Mouse (Mus musculus): ENCODE data around the gene Arhgef28. TPM values are rescaled to one million over a fixed set of nuclear protein-coding genes. Genes with fewer than 3 reads are reported as not detected.

Arhgef28 gene
- total and polyA plus RNA-seq, 3 experiments: 0.11 TPM; not detected in 2

GRCm38 (mm10) chr13:97853356-97853968 lies 352.8 kb downstream of the Arhgef28 start:
- H3K36me3 ChIP-seq (replicated peaks): no peaks in the 10 kb centered on the region
- ATAC-seq (ENCODE audit: extremely low read depth, insufficient number of reproducible peaks, low FRiP score, poor library complexity, severe bottlenecking) (no peak), DNase-seq (ENCODE audit: low spot score) (no peak)
- peaks cover 6% of the 10 kb centered on the region for H3K4me1 ChIP-seq (ENCODE audit: insufficient read depth, low read depth, low read length)
- TF ChIP-seq POLR2AphosphoS5 (IDR thresholded peaks at IDR 0.05; ENCODE audit: insufficient replicate concordance, low read depth, low read length): no peak
- TF ChIP-seq CTCF (IDR thresholded peaks at IDR 0.05; ENCODE audit: low read depth, low read length): no peak
- no peak for TF ChIP-seq GATA1 (IDR thresholded peaks at IDR 0.05; ENCODE audit: borderline replicate concordance, low read length)
- no peak for TF ChIP-seq TAL1 (conservative IDR thresholded peaks at IDR 0.05; ENCODE audit: low read depth, low read length)
- no peak for TF ChIP-seq GATA2 (IDR thresholded peaks at IDR 0.05; ENCODE audit: borderline replicate concordance, low read depth, low read length)
- H3K9me3 ChIP-seq (replicated peaks): no peaks in the 10 kb centered on the region
- peaks cover 13% of the 10 kb centered on the region for H3K27me3 ChIP-seq (ENCODE audit: insufficient read depth, low read length)
- no peak overlapping the region for H3K4me3 ChIP-seq (ENCODE audit: low read depth, low read length)

Other genes starting within 250 kb of the Arhgef28 start
- 49.2 and 51.6 TPM in 2 replicates for gene Utp15, start 56.6 kb upstream of the Arhgef28 start, total RNA-seq (2014; fragmentation: Nextera tagmentation)
- gene Utp15, start 56.6 kb upstream of the Arhgef28 start, total RNA-seq (2017): 73.7 and 81.2 TPM in 2 replicates
- 21.3 and 22.4 TPM in 2 replicates for gene Utp15, start 56.6 kb upstream of the Arhgef28 start, polyA plus RNA-seq (2012)
- 19.8 and 29.0 TPM in 2 replicates for gene Ankra2, start 56.6 kb upstream of the Arhgef28 start, total RNA-seq (2014; fragmentation: Nextera tagmentation)
- 50.0 and 53.0 TPM in 2 replicates for gene Ankra2, start 56.6 kb upstream of the Arhgef28 start, total RNA-seq (2017)
- 16.3 and 20.9 TPM in 2 replicates for gene Ankra2, start 56.6 kb upstream of the Arhgef28 start, polyA plus RNA-seq (2012)
- not detected in 2 replicates for gene Gm21976, start 73.4 kb upstream of the Arhgef28 start, total RNA-seq (2014; fragmentation: Nextera tagmentation)
- gene Gm21976, start 73.4 kb upstream of the Arhgef28 start, total RNA-seq (2017): not detected in 2 replicates
- gene Gm21976, start 73.4 kb upstream of the Arhgef28 start, polyA plus RNA-seq (2012): not detected in 2 replicates
- 982 and 1,121 TPM in 2 replicates for gene Btf3, start 110.6 kb upstream of the Arhgef28 start, total RNA-seq (2014; fragmentation: Nextera tagmentation)
- 2,215 and 2,347 TPM in 2 replicates for gene Btf3, start 110.6 kb upstream of the Arhgef28 start, total RNA-seq (2017)
- 141 and 144 TPM in 2 replicates for gene Btf3, start 110.6 kb upstream of the Arhgef28 start, polyA plus RNA-seq (2012)
- not detected in 2 replicates for gene Foxd1, start 147.8 kb upstream of the Arhgef28 start, total RNA-seq (2014; fragmentation: Nextera tagmentation)
- 0.05 TPM in 1 of 2 replicates, not detected in the other for gene Foxd1, start 147.8 kb upstream of the Arhgef28 start, total RNA-seq (2017)
- gene Foxd1, start 147.8 kb upstream of the Arhgef28 start, polyA plus RNA-seq (2012): not detected in 2 replicates